Mouse (Mus musculus) brown adipose tissue, adult 24 weeks (tissue): ENCODE data around the gene Naaladl2. TPM values are rescaled to one million over a fixed set of nuclear protein-coding genes. Genes with fewer than 3 reads are reported as not detected.

Experiments
- H3K27ac ChIP-seq: fragments of 200-500 bp; replicated peaks from 2 replicates; pipeline ENCODE4 v1.5.1; 2012; ENCODE audit warnings: low read depth, mild to moderate bottlenecking, low read length
- H3K4me1 ChIP-seq: fragments of 200-500 bp; 2 replicates; pipeline ENCODE4 v1.6.1; 2012; ENCODE audit warnings: low read length, mixed read lengths; ENCODE audit not compliant: control insufficient read depth, insufficient read depth, insufficient read length
- H3K4me3 ChIP-seq: fragments of 200-500 bp; 2 replicates; pipeline ENCODE4 v1.5.1; 2012; ENCODE audit warnings: low read depth, mild to moderate bottlenecking, low read length, moderate library complexity; ENCODE audit not compliant: insufficient read depth
- polyA plus RNA-seq: library from polyadenylated mRNA; stranded (reverse); fragments of >200 nt; gene quantifications from 2 replicates; pipeline ENCODE4 v1.2.4, GENCODE M21; 2012; ENCODE audit not compliant: missing spikeins, insufficient read depth, insufficient read length

The Naaladl2 gene
- polyA plus RNA-seq, 1 experiment: 0.67 TPM

DNA sequence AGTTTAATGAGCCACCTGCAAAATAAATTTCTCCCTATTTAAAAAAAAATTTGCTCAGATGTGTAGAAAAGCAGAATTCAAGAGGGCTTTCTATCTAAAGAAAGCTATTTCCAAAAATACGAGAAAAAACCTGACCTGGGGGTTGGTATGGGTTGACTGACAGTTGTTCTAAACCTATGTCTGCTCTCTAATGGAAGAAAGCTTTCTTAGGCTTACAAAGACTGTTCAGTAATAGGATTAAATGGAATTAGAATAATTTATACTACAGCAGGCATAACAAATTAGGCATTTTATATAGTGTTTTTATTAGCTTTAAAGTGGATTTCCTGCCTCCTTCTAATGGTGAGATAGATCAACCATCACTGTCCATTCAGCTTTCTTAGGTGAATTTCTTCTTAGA, 1236.4 kb downstream of the Naaladl2 start:
- Histone ChIP-seq H3K4me3 (no peak overlapping the region), H3K4me1 (no peaks in the 10 kb centered on the region), H3K27ac (no peak overlapping the region)

DNA sequence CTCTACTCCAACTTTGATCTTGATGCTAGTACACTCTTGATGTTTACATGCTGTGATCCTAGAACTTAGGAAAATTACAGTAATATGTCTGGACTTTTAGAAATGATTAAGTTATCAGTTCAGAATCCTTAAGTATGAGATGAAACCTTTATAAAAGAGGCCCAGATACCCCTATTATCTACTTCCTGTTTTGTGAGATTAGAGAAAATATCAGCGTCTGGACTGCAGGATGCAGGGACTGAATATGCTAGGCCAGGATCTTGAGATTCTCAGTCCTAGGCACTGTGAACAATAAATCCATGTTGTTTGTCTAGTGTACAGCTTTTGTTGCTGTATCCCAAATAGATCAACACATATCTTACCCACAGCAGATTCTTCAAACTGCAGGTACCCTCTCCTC, 1278.4 kb downstream of the Naaladl2 start:
- no peak overlapping the region for H3K4me3 ChIP-seq
- H3K27ac ChIP-seq: no peak overlapping the region
- no peaks in the 10 kb centered on the region for H3K4me1 ChIP-seq

DNA sequence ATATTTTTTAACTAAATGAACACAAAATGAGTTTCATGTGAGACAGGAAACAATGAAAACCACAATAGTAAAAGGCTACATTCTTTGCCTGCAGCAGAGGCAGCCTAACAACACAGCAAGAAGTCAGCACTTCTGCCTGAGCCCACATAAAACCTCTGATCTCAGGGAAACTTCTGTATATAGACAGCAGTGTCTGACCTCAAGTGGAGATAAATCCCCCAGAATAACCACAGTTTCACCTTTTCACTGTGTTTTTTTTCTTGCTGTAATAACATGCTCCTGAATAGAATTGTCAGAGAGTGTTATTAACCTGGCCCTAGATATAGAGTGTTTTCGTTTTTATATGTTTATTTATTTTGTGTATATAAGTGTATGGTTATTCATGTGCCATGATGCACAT, 1286.8 kb downstream of the Naaladl2 start:
- Histone ChIP-seq H3K4me1 (no peaks in the 10 kb centered on the region), H3K4me3 (no peak overlapping the region), H3K27ac (no peak overlapping the region)

DNA sequence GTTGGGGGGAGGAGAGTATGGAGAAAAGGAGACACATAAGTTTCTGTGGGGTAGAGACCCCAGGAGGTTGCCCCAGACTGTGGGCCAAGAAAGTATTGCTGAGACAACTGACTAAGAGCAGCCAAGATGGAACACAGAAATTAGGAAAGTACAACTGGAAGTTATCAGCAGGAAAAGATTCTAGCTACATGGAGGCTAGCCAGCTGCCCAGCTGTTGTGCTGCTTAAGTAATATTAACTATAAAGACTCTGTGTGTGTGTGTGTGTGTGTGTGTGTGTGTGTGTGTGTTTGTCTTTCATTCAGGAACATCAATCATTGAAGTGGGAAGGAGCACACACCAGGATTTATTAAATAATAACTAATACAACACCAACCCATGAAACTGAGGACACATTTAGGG, 1326.5 kb downstream of the Naaladl2 start:
- Histone ChIP-seq H3K27ac (no peak overlapping the region), H3K4me3 (no peak overlapping the region), H3K4me1 (no peaks in the 10 kb centered on the region)

DNA sequence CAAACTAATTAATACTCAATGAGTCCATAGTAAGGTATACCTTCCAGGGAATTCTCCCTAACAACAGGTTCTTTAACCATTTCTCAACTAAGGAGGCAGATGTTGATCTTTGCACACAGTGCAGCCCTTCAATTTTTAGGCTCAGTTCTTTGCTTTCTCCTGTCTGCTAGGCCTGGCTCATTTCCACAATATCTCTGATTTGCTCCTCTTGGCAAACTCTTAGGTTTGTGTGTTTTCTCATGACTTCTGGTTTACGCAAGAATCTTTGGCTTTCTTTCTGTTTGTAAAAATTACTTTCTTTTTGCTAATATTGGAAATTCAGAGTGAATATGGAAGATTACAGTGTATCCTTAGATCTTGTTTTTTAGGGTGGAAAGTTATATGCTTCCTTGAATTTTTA, 1385.3 kb downstream of the Naaladl2 start:
- no peak overlapping the region for H3K27ac ChIP-seq
- no peaks in the 10 kb centered on the region for H3K4me1 ChIP-seq
- no peak overlapping the region for H3K4me3 ChIP-seq
